Mouse (Mus musculus) megakaryocyte-erythroid progenitor cell, adult 5 weeks (primary cell): ENCODE data around the gene Mtmr4. TPM values are rescaled to one million over a fixed set of nuclear protein-coding genes. Genes with fewer than 3 reads are reported as not detected.

Experiments
- polyA plus RNA-seq: library from polyadenylated mRNA; stranded (reverse); fragments of >175 nt; gene quantifications from 2 replicates; pipeline ENCODE4 v1.2.3, GENCODE M21; 2012

The Mtmr4 gene
- polyA plus RNA-seq: 13.7 and 14.9 TPM in 2 replicates

GRCm38 (mm10) chr11:87591526-87592353 is at the start of gene Mtmr4:
Mtmr4 (plus strand) TSS chr11:87592162.

GRCm38 (mm10) chr11:87566501-87566900 is 25.5 kb upstream of the Mtmr4 start, which contains the start of gene Gm11492:
Gm11492 (plus strand) TSS chr11:87566653.

GRCm38 (mm10) chr11:87568255-87568953 is 23.6 kb upstream of the Mtmr4 start, which contains the start of gene Sept4:
Sept4 (plus strand) TSS chr11:87568903.

GRCm38 (mm10) chr11:87616790-87617474 is 25.0 kb downstream of the Mtmr4 start, which contains the start of gene Hsf5:
Hsf5 (plus strand) TSS chr11:87617164.

GRCm38 (mm10) chr11:87662407-87662806 is 70.4 kb downstream of the Mtmr4 start, which contains the start of gene Rnf43:
Rnf43 (plus strand) TSS chr11:87662722.

Other genes with a start within 250 kb of the Mtmr4 start
- gene Ppm1e, start 233.1 kb upstream of the Mtmr4 start, polyA plus RNA-seq: 0.51 and 1.5 TPM in 2 replicates
- 0.90 and 1.8 TPM in 2 replicates for gene Rad51c, start 187.2 kb upstream of the Mtmr4 start, polyA plus RNA-seq
- gene Tex14, start 187.1 kb upstream of the Mtmr4 start, polyA plus RNA-seq: 0.01 TPM in 1 of 2 replicates, not detected in the other
- gene Gm11492, start 25.5 kb upstream of the Mtmr4 start, polyA plus RNA-seq: not detected in 2 replicates
- gene Sept4, start 23.3 kb upstream of the Mtmr4 start, polyA plus RNA-seq: 3.1 and 3.9 TPM in 2 replicates
- 0.01 TPM in 1 of 2 replicates, not detected in the other for gene Hsf5, start 25.0 kb downstream of the Mtmr4 start, polyA plus RNA-seq
- 1.6 and 3.4 TPM in 2 replicates for gene Rnf43, start 70.6 kb downstream of the Mtmr4 start, polyA plus RNA-seq
- 9.4 and 14.6 TPM in 2 replicates for gene Supt4a, start 145.4 kb downstream of the Mtmr4 start, polyA plus RNA-seq
- gene Tspoap1, start 168.4 kb downstream of the Mtmr4 start, polyA plus RNA-seq: 73.7 and 77.6 TPM in 2 replicates
- gene Mpo, start 201.4 kb downstream of the Mtmr4 start, polyA plus RNA-seq: 6,503 and 9,975 TPM in 2 replicates
- gene Lpo, start 236.1 kb downstream of the Mtmr4 start, polyA plus RNA-seq: not detected in 2 replicates